Mouse (Mus musculus): ENCODE data around the gene Cnot4. TPM values are rescaled to one million over a fixed set of nuclear protein-coding genes. Genes with fewer than 3 reads are reported as not detected.
"Not testable (repeated sequence)": the region's sequence is repeated elsewhere in the genome, so short reads cannot be mapped to it uniquely, and the experiment has no call there.

Gene Cnot4
- polyA plus RNA-seq (2012; rRNA removed): 16.1 and 17.4 TPM in 2 replicates

- DNase-seq (ENCODE audit: low spot score): peak; percentile 91
Observed at GRCm38 (mm10) chr6:35133579-35134488, at the start of gene Cnot4. Gene Cnot4 (minus strand): TSS chr6:35133724.

- not testable (repeated sequence) for DNase-seq (ENCODE audit: low spot score)
Observed at GRCm38 (mm10) chr6:35179299-35179698, 45.8 kb upstream of the Cnot4 start.

- no peak for DNase-seq (ENCODE audit: low spot score)
Observed at GRCm38 (mm10) chr6:35177650-35178272, 44.2 kb upstream of the Cnot4 start.

GRCm38 (mm10) chr6:35176979-35177649 lies 43.6 kb upstream of the Cnot4 start, which contains the start of gene Nup205:
Gene Nup205 (plus strand): TSS chr6:35177421.
- DNase-seq (ENCODE audit: low spot score): peak; percentile 82

GRCm38 (mm10) chr6:35173181-35173580 lies 39.7 kb upstream of the Cnot4 start:
- DNase-seq (ENCODE audit: low spot score): no peak

GRCm38 (mm10) chr6:35172028-35172427 lies 38.5 kb upstream of the Cnot4 start:
- not testable (repeated sequence) for DNase-seq (ENCODE audit: low spot score)

GRCm38 (mm10) chr6:35169250-35169649 lies 35.7 kb upstream of the Cnot4 start:
- no peak for DNase-seq (ENCODE audit: low spot score)

- DNase-seq (ENCODE audit: low spot score): no peak
Observed at GRCm38 (mm10) chr6:35154540-35154939, 21.0 kb upstream of the Cnot4 start.

- no peak for DNase-seq (ENCODE audit: low spot score)
Observed at GRCm38 (mm10) chr6:35147726-35148422, 14.3 kb upstream of the Cnot4 start.

- DNase-seq (ENCODE audit: low spot score): no peak
Observed at GRCm38 (mm10) chr6:35145569-35145968, 12.0 kb upstream of the Cnot4 start.

GRCm38 (mm10) chr6:35140351-35140750 lies 6.8 kb upstream of the Cnot4 start:
- no peak for DNase-seq (ENCODE audit: low spot score)

GRCm38 (mm10) chr6:35134844-35135243 lies 1.3 kb upstream of the Cnot4 start:
- no peak for DNase-seq (ENCODE audit: low spot score)

GRCm38 (mm10) chr6:35133246-35133578 lies 312 bp downstream of the Cnot4 start:
- DNase-seq (ENCODE audit: low spot score): no peak

- DNase-seq (ENCODE audit: low spot score): no peak
Observed at GRCm38 (mm10) chr6:35132806-35133205, 718 bp downstream of the Cnot4 start.

- no peak for DNase-seq (ENCODE audit: low spot score)
Observed at GRCm38 (mm10) chr6:35122488-35122887, 11.0 kb downstream of the Cnot4 start.

- DNase-seq (ENCODE audit: low spot score): no peak
Observed at GRCm38 (mm10) chr6:35121925-35122324, 11.6 kb downstream of the Cnot4 start.

GRCm38 (mm10) chr6:35102457-35102856 lies 31.1 kb downstream of the Cnot4 start:
- no peak for DNase-seq (ENCODE audit: low spot score)

GRCm38 (mm10) chr6:35084927-35085326 lies 48.6 kb downstream of the Cnot4 start:
- DNase-seq (ENCODE audit: low spot score): no peak

GRCm38 (mm10) chr6:35075148-35075547 lies 58.4 kb downstream of the Cnot4 start:
- DNase-seq (ENCODE audit: low spot score): no peak

- no peak for DNase-seq (ENCODE audit: low spot score)
Observed at GRCm38 (mm10) chr6:35071261-35071660, 62.3 kb downstream of the Cnot4 start.

GRCm38 (mm10) chr6:35062446-35062845 lies 71.1 kb downstream of the Cnot4 start:
- no peak for DNase-seq (ENCODE audit: low spot score)

GRCm38 (mm10) chr6:35043127-35043526 lies 90.4 kb downstream of the Cnot4 start:
- DNase-seq (ENCODE audit: low spot score): no peak

Data from urinary bladder, adult 2 months (tissue).